Mouse (Mus musculus): ENCODE results near the gene Nap1l1. TPM values are rescaled to one million over a fixed set of nuclear protein-coding genes. Genes with fewer than 3 reads are reported as not detected.

Nap1l1 gene
- total and polyA plus RNA-seq, 3 experiments: 196 to 1,342 (median 360) TPM

- in situ Hi-C loops (cut with MboI; ENCODE audit: low pct_ligation_motif_present, low pct_unique_long_range_greater_than_20kb, low sequenced_read_pairs) (no loop called here), dilution Hi-C loops (cut with MboI; ENCODE audit: extremely low pct_ligation_motif_present, extremely low pct_unique_long_range_greater_than_20kb, low sequenced_read_pairs) (no loop called here)
Measured at GRCm38 (mm10) chr10:111479599-111479998, 6.6 kb downstream of the Nap1l1 start.

GRCm38 (mm10) chr10:111482654-111483053, 9.6 kb downstream of the Nap1l1 start:
- Histone ChIP-seq H3K4me1 (ENCODE audit: control insufficient read depth in 1 of 2, insufficient read depth in 2 of 2) (peaks cover 7 to 88% of the 10 kb centered on the region in 2 experiments; a peak in 3 of 4 replicates), H3K27ac (ENCODE audit: insufficient read depth, low read depth) (no peak overlapping the region), H3K4me3 (replicated peaks in 1 of 3; ENCODE audit: low read depth in 2 of 3, low read length in 2 of 3, poor library complexity in 1 of 3) (no peak overlapping the region), H3K9ac (ENCODE audit: insufficient read depth, low read depth) (no peak overlapping the region), H3K9me3 (replicated peaks; ENCODE audit: low read length) (no peaks in the 10 kb centered on the region), H3K4me2 (ENCODE audit: insufficient read depth, low read depth, poor library complexity, severe bottlenecking) (no peak overlapping the region), H3K27me3 (replicated peaks) (no peaks in the 10 kb centered on the region), H3K36me3 (replicated peaks in 1 of 2; ENCODE audit: control insufficient read depth in 1 of 2, insufficient read depth in 1 of 2, low read length in 1 of 2) (peaks cover 46 to 81% of the 10 kb centered on the region in 2 experiments), H3K79me2 (replicated peaks; ENCODE audit: control insufficient read depth, extremely low read depth, insufficient read depth, poor library complexity, severe bottlenecking) (peaks cover 92% of the 10 kb centered on the region)
- DNase-seq (ENCODE audit: extremely low read depth): no peak
- TF ChIP-seq POLR2A (IDR thresholded peaks at IDR 0.05; ENCODE audit: low read depth, low read length) (no peak), KAT2A (IDR thresholded peaks at IDR 0.05; ENCODE audit: insufficient replicate concordance, low read length) (no peak), POLR2AphosphoS2 (IDR thresholded peaks at IDR 0.05; ENCODE audit: low read depth, low read length) (0 out of 2 replicates have a peak, but pooled peaks have one; percentile 28), HCFC1 (IDR thresholded peaks at IDR 0.05; ENCODE audit: low read depth, low read length) (no peak), ELF1 (IDR thresholded peaks at IDR 0.05; ENCODE audit: low read depth, low read length) (no peak), EP300 (IDR thresholded peaks at IDR 0.05; ENCODE audit: low read length) (no peak), MXI1 (IDR thresholded peaks at IDR 0.05; ENCODE audit: low read depth, low read length) (no peak), ZKSCAN1 (IDR thresholded peaks at IDR 0.05; ENCODE audit: borderline replicate concordance, low read depth, low read length) (no peak), JUN (IDR thresholded peaks at IDR 0.05; ENCODE audit: insufficient read depth, low read depth, low read length) (no peak), CHD1 (IDR thresholded peaks at IDR 0.05; ENCODE audit: low read depth, low read length) (no peak), SIN3A (IDR thresholded peaks at IDR 0.05; ENCODE audit: low read length) (0 out of 2 replicates have a peak, but pooled peaks have one; percentile 0), E2F4 (IDR thresholded peaks at IDR 0.05; ENCODE audit: insufficient replicate concordance, low read depth, low read length) (no peak), IRF4 (IDR thresholded peaks at IDR 0.05; ENCODE audit: low read depth, low read length) (no peak), MEF2A (IDR thresholded peaks at IDR 0.05; ENCODE audit: borderline replicate concordance, low read depth, low read length) (no peak), BHLHE40 (IDR thresholded peaks at IDR 0.05; ENCODE audit: low read depth, low read length) (no peak)
- in situ Hi-C loops (cut with MboI; ENCODE audit: low pct_ligation_motif_present, low pct_unique_long_range_greater_than_20kb, low sequenced_read_pairs): no loop called here
- dilution Hi-C loops (cut with MboI; ENCODE audit: extremely low pct_ligation_motif_present, extremely low pct_unique_long_range_greater_than_20kb, low sequenced_read_pairs): no loop called here

More at GRCm38 (mm10) chr10:111479599-111479998, 6.6 kb downstream of the Nap1l1 start:
- Histone ChIP-seq H3K9ac (ENCODE audit: insufficient read depth, low read depth) (no peak overlapping the region), H3K4me1 (ENCODE audit: control insufficient read depth in 1 of 2, insufficient read depth in 2 of 2) (peaks cover 9 to 88% of the 10 kb centered on the region in 2 experiments), H3K4me2 (ENCODE audit: insufficient read depth, low read depth, poor library complexity, severe bottlenecking) (peak overlapping the region; percentile 1; the same call in 1 of the 2 replicates), H3K36me3 (replicated peaks in 1 of 2; ENCODE audit: control insufficient read depth in 1 of 2, insufficient read depth in 1 of 2, low read length in 1 of 2) (peaks cover 28 to 67% of the 10 kb centered on the region in 2 experiments), H3K4me3 (replicated peaks in 1 of 3; ENCODE audit: low read depth in 2 of 3, low read length in 2 of 3, poor library complexity in 1 of 3) (no peak overlapping the region), H3K79me2 (replicated peaks; ENCODE audit: control insufficient read depth, extremely low read depth, insufficient read depth, poor library complexity, severe bottlenecking) (peaks cover 98% of the 10 kb centered on the region), H3K9me3 (replicated peaks; ENCODE audit: low read length) (no peaks in the 10 kb centered on the region), H3K27ac (ENCODE audit: insufficient read depth, low read depth) (no peak overlapping the region), H3K27me3 (replicated peaks) (no peaks in the 10 kb centered on the region)
- TF ChIP-seq USF1 (IDR thresholded peaks at IDR 0.05; ENCODE audit: low read depth, low read length) (peak; percentile 47), E2F4 (IDR thresholded peaks at IDR 0.05; ENCODE audit: insufficient replicate concordance, low read depth, low read length) (no peak)
- no peak for DNase-seq (ENCODE audit: extremely low read depth)
